ENCODE assay signal across 13 mouse cellular contexts in genomic region chr16:81437091-81437867, GRCm38 (mm10).
DNase-seq lines count a peak whose midpoint lies in the region; ATAC-seq and TF ChIP-seq lines count a peak whose summit lies in the region.
"Had no signal": no experiment of that assay in that cellular context is flagged by ENCODE, and none has a peak within 500 bp of the region (broad histone marks: within the 10 kb centered on the region; RNA-seq: fewer than 3 reads in every experiment).

No protein-coding gene starts in this region.

- TF ChIP-seq EP300 in lung, postnatal 0 days (IDR thresholded peaks at IDR 0.05), result no peak
- TF ChIP-seq EP300 in liver, postnatal 0 days (IDR thresholded peaks at IDR 0.05; ENCODE audit: low read depth), result no peak

- no peak overlapping the region for H3K4me2 ChIP-seq in lung, postnatal 0 days (replicated peaks; ENCODE audit: low read depth, low read length)
- H3K4me2 ChIP-seq in liver, postnatal 0 days (ENCODE audit: low read depth, low read length), result no peak overlapping the region
- no peak overlapping the region for H3K4me2 ChIP-seq in forebrain, embryonic 15.5 days (replicated peaks)
- H3K4me2 ChIP-seq: lung, embryonic 15.5 days had no signal

- H3K9ac ChIP-seq in lung, postnatal 0 days (replicated peaks; ENCODE audit: low read depth), result no peak overlapping the region
- no peak overlapping the region for H3K9ac ChIP-seq in liver, postnatal 0 days (replicated peaks)
- no peak overlapping the region for H3K9ac ChIP-seq in forebrain, embryonic 15.5 days (replicated peaks)
- H3K9ac ChIP-seq: lung, embryonic 15.5 days had no signal

- H3K27me3 ChIP-seq in lung, postnatal 0 days (replicated peaks; ENCODE audit: insufficient read depth, low read length), result no peaks in the 10 kb centered on the region
- H3K27me3 ChIP-seq in liver, postnatal 0 days (ENCODE audit: insufficient read depth, low read length), result no peaks in the 10 kb centered on the region
- H3K27me3 ChIP-seq in forebrain, embryonic 15.5 days, result no peaks in the 10 kb centered on the region
- H3K27me3 ChIP-seq: lung, embryonic 15.5 days had no signal

- H3K4me3 ChIP-seq in lung, postnatal 0 days (ENCODE audit: low read depth, low read length), result no peak overlapping the region
- H3K4me3 ChIP-seq in liver, postnatal 0 days (ENCODE audit: low read depth, low read length), result no peak overlapping the region
- H3K4me3 ChIP-seq in forebrain, embryonic 15.5 days, result no peak overlapping the region
- H3K4me3 ChIP-seq: embryonic facial prominence, embryonic 10.5 days; heart, adult 2 months; hindbrain, embryonic 10.5 days; lung, embryonic 15.5 days; myocyte had no signal

- 81% methylated on average over 5 of the region's 5 CpGs for WGBS in lung, postnatal 0 days
- WGBS in liver, postnatal 0 days (ENCODE audit: insufficient replicate concordance), result 52% methylated on average over 5 of the region's 5 CpGs
- WGBS in forebrain, embryonic 15.5 days, result 86% methylated on average over 5 of the region's 5 CpGs

- no peak for ATAC-seq in lung, postnatal 0 days
- peak; percentile 100 for ATAC-seq in common myeloid progenitor, adult 5-6 weeks (replicated peaks; ENCODE audit: low read depth, poor library complexity, severe bottlenecking)
- peak; percentile 68 for ATAC-seq in liver, postnatal 0 days
- peak; percentile 97 for ATAC-seq in neutrophil, adult 5-6 weeks (ENCODE audit: extremely low read depth, insufficient number of reproducible peaks, low FRiP score, poor library complexity, severe bottlenecking)
- ATAC-seq in forebrain, embryonic 15.5 days (replicated peaks), result no peak
- no peak for ATAC-seq in cerebellum, adult (ENCODE audit: insufficient number of reproducible peaks, low FRiP score, low TSS enrichment)

- no peak overlapping the region for H3K27ac ChIP-seq in lung, postnatal 0 days (ENCODE audit: low read length)
- H3K27ac ChIP-seq in liver, postnatal 0 days (ENCODE audit: low read depth), result no peak overlapping the region
- H3K27ac ChIP-seq in forebrain, embryonic 15.5 days (replicated peaks), result no peak overlapping the region
- H3K27ac ChIP-seq: embryonic facial prominence, embryonic 10.5 days; heart, adult 2 months; hindbrain, embryonic 10.5 days; lung, embryonic 15.5 days had no signal

- no peaks in the 10 kb centered on the region for H3K4me1 ChIP-seq in lung, postnatal 0 days (ENCODE audit: insufficient read depth, low read depth, low read length)
- no peaks in the 10 kb centered on the region; the same call in 1 of the 2 replicates for H3K4me1 ChIP-seq in liver, postnatal 0 days (ENCODE audit: insufficient read depth)
- H3K4me1 ChIP-seq in forebrain, embryonic 15.5 days, result no peaks in the 10 kb centered on the region
- H3K4me1 ChIP-seq: embryonic facial prominence, embryonic 10.5 days; hindbrain, embryonic 10.5 days; lung, embryonic 15.5 days had no signal

- no peak for TF ChIP-seq CTCF in lung, postnatal 0 days (IDR thresholded peaks at IDR 0.05)
- no peak for TF ChIP-seq CTCF in liver, postnatal 0 days (IDR thresholded peaks at IDR 0.05; ENCODE audit: low read depth)

- peak; percentile 16 to 18 for DNase-seq in lung, adult 18-20 months
- DNase-seq in lung, postnatal 0 days (ENCODE audit: low spot score), result no peak
- DNase-seq in liver, postnatal 0 days, result peak; percentile 42
- DNase-seq: cerebellum, adult 2 months had no signal

- H3K9me3 ChIP-seq in lung, postnatal 0 days (ENCODE audit: low read length), result no peaks in the 10 kb centered on the region
- no peaks in the 10 kb centered on the region for H3K9me3 ChIP-seq in liver, postnatal 0 days (ENCODE audit: low read length)
- no peaks in the 10 kb centered on the region for H3K9me3 ChIP-seq in forebrain, embryonic 15.5 days
- H3K9me3 ChIP-seq: embryonic facial prominence, embryonic 10.5 days; hindbrain, embryonic 10.5 days; lung, embryonic 15.5 days had no signal

- no peaks in the 10 kb centered on the region for H3K36me3 ChIP-seq in lung, postnatal 0 days (ENCODE audit: insufficient read depth, low read length)
- no peaks in the 10 kb centered on the region for H3K36me3 ChIP-seq in liver, postnatal 0 days (replicated peaks; ENCODE audit: insufficient read depth, low read length)
- H3K36me3 ChIP-seq in forebrain, embryonic 15.5 days, result no peaks in the 10 kb centered on the region
- H3K36me3 ChIP-seq: embryonic facial prominence, embryonic 10.5 days; hindbrain, embryonic 10.5 days; lung, embryonic 15.5 days had no signal

Comparison
In these comparisons a context has a peak if more than half of its experiments do, and no peak if none do; other contexts are left out.
1. ATAC-seq: peak in common myeloid progenitor, adult 5-6 weeks (single experiment), liver, postnatal 0 days (single experiment) and neutrophil, adult 5-6 weeks (single experiment); none in lung, postnatal 0 days (single experiment), forebrain, embryonic 15.5 days (single experiment) and cerebellum, adult (single experiment).